Mouse (Mus musculus): ENCODE measurements around the gene Ifnar1. TPM values are rescaled to one million over a fixed set of nuclear protein-coding genes. Genes with fewer than 3 reads are reported as not detected.

Gene Ifnar1
- polyA plus RNA-seq, 1 experiment from 2014 or later, result 56.0 TPM

GRCm38 (mm10) chr16:91546836-91547741 lies 62.1 kb downstream of the Ifnar1 start, which contains the start of gene Ifngr2:
Gene Ifngr2 (plus strand): TSS chr16:91547072.
- ATAC-seq (ENCODE audit: insufficient read depth, low FRiP score, low TSS enrichment) (peak; percentile 87), DNase-seq (ENCODE audit: low spot score) (peak; percentile 63)
- no peaks in the 10 kb centered on the region for H3K36me3 ChIP-seq (ENCODE audit: control insufficient read depth, insufficient read depth, low read length)
- no peak within 1 kb of the TSS for H3K27ac ChIP-seq (ENCODE audit: low read depth, low read length)
- peak within 1 kb of the TSS; percentile 97 for H3K4me2 ChIP-seq (ENCODE audit: low read depth)
- peak within 1 kb of the TSS; percentile 91 for H3K4me3 ChIP-seq (ENCODE audit: low read depth, low read length)
- H3K4me1 ChIP-seq (ENCODE audit: control insufficient read depth, insufficient read depth, low read length), result peaks cover 15% of the 10 kb centered on the region
- 2% methylated on average over 53 of the region's 74 CpGs for WGBS
- H3K9me3 ChIP-seq (ENCODE audit: control insufficient read depth, low read length), result no peaks in the 10 kb centered on the region
- peak within 1 kb of the TSS; percentile 95 for H3K9ac ChIP-seq (ENCODE audit: low read length)
- no peaks in the 10 kb centered on the region for H3K27me3 ChIP-seq (ENCODE audit: control insufficient read depth, insufficient read depth, low read length)

GRCm38 (mm10) chr16:91547974-91548373 lies 62.9 kb downstream of the Ifnar1 start:
- H3K4me1 ChIP-seq (ENCODE audit: control insufficient read depth, insufficient read depth, low read length), result peaks cover 15% of the 10 kb centered on the region
- no peak overlapping the region for H3K27ac ChIP-seq (ENCODE audit: low read depth, low read length)
- peak overlapping the region; percentile 97 for H3K4me2 ChIP-seq (ENCODE audit: low read depth)
- no peaks in the 10 kb centered on the region for H3K27me3 ChIP-seq (ENCODE audit: control insufficient read depth, insufficient read depth, low read length)
- H3K4me3 ChIP-seq (ENCODE audit: low read depth, low read length), result peak overlapping the region; percentile 91
- WGBS, result 37% methylated on average over 5 of the region's 5 CpGs
- H3K36me3 ChIP-seq (ENCODE audit: control insufficient read depth, insufficient read depth, low read length), result no peaks in the 10 kb centered on the region
- DNase-seq (ENCODE audit: low spot score), result no peak
- no peak overlapping the region for H3K9ac ChIP-seq (ENCODE audit: low read length)
- no peaks in the 10 kb centered on the region for H3K9me3 ChIP-seq (ENCODE audit: control insufficient read depth, low read length)
- no peak for ATAC-seq (ENCODE audit: insufficient read depth, low FRiP score, low TSS enrichment)

- H3K27me3 ChIP-seq (ENCODE audit: control insufficient read depth, insufficient read depth, low read length), result no peaks in the 10 kb centered on the region
- H3K27ac ChIP-seq (ENCODE audit: low read depth, low read length), result no peak overlapping the region
- DNase-seq (ENCODE audit: low spot score) (no peak), ATAC-seq (ENCODE audit: insufficient read depth, low FRiP score, low TSS enrichment) (no peak)
- no peaks in the 10 kb centered on the region for H3K9me3 ChIP-seq (ENCODE audit: control insufficient read depth, low read length)
- no peaks in the 10 kb centered on the region for H3K36me3 ChIP-seq (ENCODE audit: control insufficient read depth, insufficient read depth, low read length)
- H3K4me1 ChIP-seq (ENCODE audit: control insufficient read depth, insufficient read depth, low read length), result peaks cover 17% of the 10 kb centered on the region
- H3K4me2 ChIP-seq (ENCODE audit: low read depth), result peak overlapping the region; percentile 15; the same call in 1 of the 2 replicates
- H3K4me3 ChIP-seq (ENCODE audit: low read depth, low read length), result no peak overlapping the region
- H3K9ac ChIP-seq (ENCODE audit: low read length), result no peak overlapping the region
- WGBS, result 26% methylated on average over 5 of the region's 5 CpGs
Observed at GRCm38 (mm10) chr16:91548586-91548985, 63.5 kb downstream of the Ifnar1 start.

GRCm38 (mm10) chr16:91548996-91549395 lies 64.0 kb downstream of the Ifnar1 start:
- peak overlapping the region; percentile 15; the same call in 1 of the 2 replicates for H3K4me2 ChIP-seq (ENCODE audit: low read depth)
- H3K4me3 ChIP-seq (ENCODE audit: low read depth, low read length), result no peak overlapping the region
- no peaks in the 10 kb centered on the region for H3K36me3 ChIP-seq (ENCODE audit: control insufficient read depth, insufficient read depth, low read length)
- no peak for ATAC-seq (ENCODE audit: insufficient read depth, low FRiP score, low TSS enrichment)
- H3K27me3 ChIP-seq (ENCODE audit: control insufficient read depth, insufficient read depth, low read length), result no peaks in the 10 kb centered on the region
- no peaks in the 10 kb centered on the region for H3K9me3 ChIP-seq (ENCODE audit: control insufficient read depth, low read length)
- no peak overlapping the region for H3K9ac ChIP-seq (ENCODE audit: low read length)
- H3K4me1 ChIP-seq (ENCODE audit: control insufficient read depth, insufficient read depth, low read length), result peaks cover 20% of the 10 kb centered on the region
- 46% methylated on average over 2 of the region's 2 CpGs for WGBS
- H3K27ac ChIP-seq (ENCODE audit: low read depth, low read length), result no peak overlapping the region
- no peak for DNase-seq (ENCODE audit: low spot score)

- Histone ChIP-seq H3K9me3 (ENCODE audit: control insufficient read depth, low read length) (no peaks in the 10 kb centered on the region), H3K4me3 (ENCODE audit: low read depth, low read length) (no peak overlapping the region), H3K36me3 (ENCODE audit: control insufficient read depth, insufficient read depth, low read length) (no peaks in the 10 kb centered on the region), H3K4me1 (ENCODE audit: control insufficient read depth, insufficient read depth, low read length) (peaks cover 21% of the 10 kb centered on the region), H3K27ac (ENCODE audit: low read depth, low read length) (no peak overlapping the region), H3K9ac (ENCODE audit: low read length) (no peak overlapping the region), H3K27me3 (ENCODE audit: control insufficient read depth, insufficient read depth, low read length) (no peaks in the 10 kb centered on the region), H3K4me2 (ENCODE audit: low read depth) (no peak overlapping the region)
- WGBS, result 55% methylated on average over 5 of the region's 5 CpGs
- DNase-seq (ENCODE audit: low spot score), result no peak
- no peak for ATAC-seq (ENCODE audit: insufficient read depth, low FRiP score, low TSS enrichment)
Observed at GRCm38 (mm10) chr16:91549616-91550015, 64.6 kb downstream of the Ifnar1 start.

- ATAC-seq (ENCODE audit: insufficient read depth, low FRiP score, low TSS enrichment) (no peak), DNase-seq (ENCODE audit: low spot score) (no peak)
- WGBS, result 77% methylated on average over 10 of the region's 10 CpGs
- Histone ChIP-seq H3K9me3 (ENCODE audit: control insufficient read depth, low read length) (no peaks in the 10 kb centered on the region), H3K27ac (ENCODE audit: low read depth, low read length) (no peak overlapping the region), H3K4me3 (ENCODE audit: low read depth, low read length) (no peak overlapping the region), H3K4me2 (ENCODE audit: low read depth) (no peak overlapping the region), H3K9ac (ENCODE audit: low read length) (no peak overlapping the region), H3K36me3 (ENCODE audit: control insufficient read depth, insufficient read depth, low read length) (no peaks in the 10 kb centered on the region), H3K27me3 (ENCODE audit: control insufficient read depth, insufficient read depth, low read length) (no peaks in the 10 kb centered on the region), H3K4me1 (ENCODE audit: control insufficient read depth, insufficient read depth, low read length) (peaks cover 21% of the 10 kb centered on the region)
Observed at GRCm38 (mm10) chr16:91551081-91551524, 66.1 kb downstream of the Ifnar1 start.

GRCm38 (mm10) chr16:91552072-91552471 lies 67.0 kb downstream of the Ifnar1 start:
- Histone ChIP-seq H3K4me3 (ENCODE audit: low read depth, low read length) (no peak overlapping the region), H3K27ac (ENCODE audit: low read depth, low read length) (no peak overlapping the region), H3K9ac (ENCODE audit: low read length) (no peak overlapping the region), H3K9me3 (ENCODE audit: control insufficient read depth, low read length) (no peaks in the 10 kb centered on the region), H3K27me3 (ENCODE audit: control insufficient read depth, insufficient read depth, low read length) (no peaks in the 10 kb centered on the region), H3K4me2 (ENCODE audit: low read depth) (no peak overlapping the region), H3K4me1 (ENCODE audit: control insufficient read depth, insufficient read depth, low read length) (peaks cover 18% of the 10 kb centered on the region), H3K36me3 (ENCODE audit: control insufficient read depth, insufficient read depth, low read length) (no peaks in the 10 kb centered on the region)
- 60% methylated on average over 9 of the region's 9 CpGs for WGBS
- DNase-seq (ENCODE audit: low spot score) (no peak), ATAC-seq (ENCODE audit: insufficient read depth, low FRiP score, low TSS enrichment) (no peak)

- H3K27ac ChIP-seq (ENCODE audit: low read depth, low read length), result no peak overlapping the region
- no peak for DNase-seq (ENCODE audit: low spot score)
- H3K27me3 ChIP-seq (ENCODE audit: control insufficient read depth, insufficient read depth, low read length), result no peaks in the 10 kb centered on the region
- H3K4me3 ChIP-seq (ENCODE audit: low read depth, low read length), result no peak overlapping the region
- H3K4me2 ChIP-seq (ENCODE audit: low read depth), result no peak overlapping the region
- 67% methylated on average over 12 of the region's 12 CpGs for WGBS
- H3K4me1 ChIP-seq (ENCODE audit: control insufficient read depth, insufficient read depth, low read length), result peaks cover 10% of the 10 kb centered on the region
- ATAC-seq (ENCODE audit: insufficient read depth, low FRiP score, low TSS enrichment), result no peak
- H3K9ac ChIP-seq (ENCODE audit: low read length), result no peak overlapping the region
- H3K36me3 ChIP-seq (ENCODE audit: control insufficient read depth, insufficient read depth, low read length), result no peaks in the 10 kb centered on the region
- no peaks in the 10 kb centered on the region for H3K9me3 ChIP-seq (ENCODE audit: control insufficient read depth, low read length)
Observed at GRCm38 (mm10) chr16:91553625-91554024, 68.6 kb downstream of the Ifnar1 start.

Data from neural tube, embryonic 11.5 days (tissue).